8 mouse cellular contexts compared by ENCODE assay signal in genomic region chr2:31845512-31845895, GRCm38 (mm10). TPM values are rescaled to one million over a fixed set of nuclear protein-coding genes. Genes with fewer than 3 reads are reported as not detected.
DNase-seq lines count a peak whose midpoint lies in the region; ATAC-seq lines count a peak whose summit lies in the region.
"Had no signal": no experiment of that assay in that cellular context is flagged by ENCODE, and none has a peak within 500 bp of the region (broad histone marks: within the 10 kb centered on the region; RNA-seq: fewer than 3 reads in every experiment).

No protein-coding gene starts in this region.

- H3K4me3 ChIP-seq in megakaryocyte, embryonic 14.5 days (replicated peaks): peak overlapping the region; percentile 84
- H3K4me3 ChIP-seq in forebrain, embryonic 16.5 days (replicated peaks; ENCODE audit: low read length): peak overlapping the region; percentile 65
- peak overlapping the region; percentile 49 for H3K4me3 ChIP-seq in liver, embryonic 12.5 days
- H3K4me3 ChIP-seq in stomach, embryonic 16.5 days (replicated peaks; ENCODE audit: low read length): peak overlapping the region; percentile 60

- no peaks in the 10 kb centered on the region for H3K9me3 ChIP-seq in megakaryocyte, embryonic 14.5 days
- H3K9me3 ChIP-seq in forebrain, embryonic 16.5 days (ENCODE audit: control insufficient read depth, low read length): no peaks in the 10 kb centered on the region
- H3K9me3 ChIP-seq in liver, embryonic 12.5 days (replicated peaks): no peaks in the 10 kb centered on the region
- H3K9me3 ChIP-seq in stomach, embryonic 16.5 days (replicated peaks; ENCODE audit: control insufficient read depth, low read length): no peaks in the 10 kb centered on the region

- H3K36me3 ChIP-seq in megakaryocyte, embryonic 14.5 days (replicated peaks; ENCODE audit: low read length): no peaks in the 10 kb centered on the region
- no peaks in the 10 kb centered on the region for H3K36me3 ChIP-seq in forebrain, embryonic 16.5 days (ENCODE audit: control insufficient read depth, insufficient read depth)
- no peaks in the 10 kb centered on the region for H3K36me3 ChIP-seq in liver, embryonic 12.5 days
- H3K36me3 ChIP-seq in stomach, embryonic 16.5 days (ENCODE audit: control insufficient read depth, insufficient read depth, low read length): no peaks in the 10 kb centered on the region

- peak overlapping the region; percentile 65 for H3K9ac ChIP-seq in forebrain, embryonic 16.5 days (replicated peaks; ENCODE audit: low read depth, low read length)
- H3K9ac ChIP-seq in liver, embryonic 12.5 days: peak overlapping the region; percentile 48
- H3K9ac ChIP-seq in stomach, embryonic 16.5 days (ENCODE audit: low read length): peak overlapping the region; percentile 52

- no peak overlapping the region for H3K27ac ChIP-seq in forebrain, embryonic 16.5 days (ENCODE audit: low read length)
- no peak overlapping the region for H3K27ac ChIP-seq in liver, embryonic 12.5 days
- no peak overlapping the region for H3K27ac ChIP-seq in stomach, embryonic 16.5 days (ENCODE audit: low read length)

- WGBS in forebrain, embryonic 16.5 days: 3% methylated on average over 23 of the region's 26 CpGs
- WGBS in liver, embryonic 12.5 days (ENCODE audit: insufficient replicate concordance): 4% methylated on average over 25 of the region's 26 CpGs
- WGBS in stomach, embryonic 16.5 days: 2% methylated on average over 26 of the region's 26 CpGs

- H3K4me1 ChIP-seq in megakaryocyte, embryonic 14.5 days: peaks cover 29% of the 10 kb centered on the region
- H3K4me1 ChIP-seq in forebrain, embryonic 16.5 days (replicated peaks; ENCODE audit: control insufficient read depth, insufficient read depth, low read length): peaks cover 32% of the 10 kb centered on the region
- H3K4me1 ChIP-seq in liver, embryonic 12.5 days: peaks cover 21% of the 10 kb centered on the region
- peaks cover 11% of the 10 kb centered on the region for H3K4me1 ChIP-seq in stomach, embryonic 16.5 days (ENCODE audit: control insufficient read depth, insufficient read depth, low read length)

- no peak for ATAC-seq in megakaryocyte, adult 5-6 weeks (ENCODE audit: poor library complexity, severe bottlenecking)
- ATAC-seq in forebrain, embryonic 16.5 days: peak; percentile 21; the same call in 1 of the 2 replicates
- ATAC-seq in liver, embryonic 12.5 days: no peak
- ATAC-seq in stomach, embryonic 16.5 days (ENCODE audit: insufficient read depth, low FRiP score): no peak

- H3K27me3 ChIP-seq in megakaryocyte, embryonic 14.5 days (replicated peaks): peaks cover 84% of the 10 kb centered on the region
- peaks cover 28% of the 10 kb centered on the region for H3K27me3 ChIP-seq in forebrain, embryonic 16.5 days (replicated peaks; ENCODE audit: control insufficient read depth, insufficient read depth, low read length)
- peaks cover 79% of the 10 kb centered on the region for H3K27me3 ChIP-seq in liver, embryonic 12.5 days (replicated peaks)
- peaks cover 40% of the 10 kb centered on the region for H3K27me3 ChIP-seq in stomach, embryonic 16.5 days (ENCODE audit: control insufficient read depth, insufficient read depth, low read length)

- peak overlapping the region; percentile 96 for H3K4me2 ChIP-seq in forebrain, embryonic 16.5 days (ENCODE audit: low read length)
- H3K4me2 ChIP-seq in liver, embryonic 12.5 days: peak overlapping the region; percentile 73
- peak overlapping the region; percentile 98 for H3K4me2 ChIP-seq in stomach, embryonic 16.5 days (ENCODE audit: low read depth, low read length)

- no peak for DNase-seq in layer of hippocampus, adult 9-10 months (ENCODE audit: low spot score)
- DNase-seq in embryo, embryonic 11 days: no peak
- DNase-seq: gastrocnemius, postnatal 25 days had no signal

RNA-seq across cellular contexts. Expression of gene Fibcd1, which starts 0.3 kb away (rescaled TPM):
- polyA plus RNA-seq in megakaryocyte, embryonic 14.5 days (2012; ENCODE audit: insufficient read depth, low replicate concordance): 0.02 TPM in 1 of 2 replicates, not detected in the other
- total RNA-seq in megakaryocyte, adult 5-6 weeks (2015): not detected in 2 replicates
- 0.04 TPM in 1 of 2 replicates, not detected in the other for total RNA-seq in megakaryocyte, adult 5-6 weeks (2017)
- 2.7 and 4.2 TPM in 2 replicates for polyA plus RNA-seq in forebrain, embryonic 16.5 days (2015; fragmentation: Nextera tagmentation; extraction: Ambion mirVana)
- polyA plus RNA-seq in liver, embryonic 12.5 days (2016; fragmentation: Nextera tagmentation; extraction: Ambion mirVana): not detected in 2 replicates
- polyA plus RNA-seq in stomach, embryonic 16.5 days (2015; fragmentation: Nextera tagmentation; extraction: Ambion mirVana): 0.19 and 0.24 TPM in 2 replicates
- total RNA-seq: gastrocnemius, postnatal 25 days had no signal

RNA-seq across cellular contexts. Expression of gene Qrfp, which starts 35.1 kb away (rescaled TPM):
- 0.17 TPM in 1 of 2 replicates, not detected in the other for polyA plus RNA-seq in megakaryocyte, embryonic 14.5 days (2012; ENCODE audit: insufficient read depth, low replicate concordance)
- total RNA-seq in megakaryocyte, adult 5-6 weeks (2015): 0.57 and 0.65 TPM in 2 replicates
- total RNA-seq in megakaryocyte, adult 5-6 weeks (2017): 0.04 and 0.29 TPM in 2 replicates
- polyA plus RNA-seq in forebrain, embryonic 16.5 days (2015; fragmentation: Nextera tagmentation; extraction: Ambion mirVana): 0.06 TPM in 1 of 2 replicates, not detected in the other
- polyA plus RNA-seq in liver, embryonic 12.5 days (2016; fragmentation: Nextera tagmentation; extraction: Ambion mirVana): 0.04 and 0.06 TPM in 2 replicates
- polyA plus RNA-seq in stomach, embryonic 16.5 days (2015; fragmentation: Nextera tagmentation; extraction: Ambion mirVana): 0.10 TPM in 1 of 2 replicates, not detected in the other
- total RNA-seq: gastrocnemius, postnatal 25 days had no signal

RNA-seq across cellular contexts. Expression of gene Lamc3, which starts 41.6 kb away (rescaled TPM):
- polyA plus RNA-seq in megakaryocyte, embryonic 14.5 days (2012; ENCODE audit: insufficient read depth, low replicate concordance): not detected in 2 replicates
- not detected in 2 replicates for total RNA-seq in megakaryocyte, adult 5-6 weeks (2015)
- total RNA-seq in megakaryocyte, adult 5-6 weeks (2017): not detected in 2 replicates
- polyA plus RNA-seq in forebrain, embryonic 16.5 days (2015; fragmentation: Nextera tagmentation; extraction: Ambion mirVana): 3.4 and 4.0 TPM in 2 replicates
- polyA plus RNA-seq in liver, embryonic 12.5 days (2016; fragmentation: Nextera tagmentation; extraction: Ambion mirVana): 0.11 and 0.18 TPM in 2 replicates
- 1.3 and 1.9 TPM in 2 replicates for polyA plus RNA-seq in stomach, embryonic 16.5 days (2015; fragmentation: Nextera tagmentation; extraction: Ambion mirVana)
